Mouse (Mus musculus) induced T-regulatory cell, adult 2 months (primary cell): ENCODE data around the gene Pofut2.

Source experiments
- DNase-seq: peaks from one replicate; pipeline ENCODE4 v3.0.0-alpha.2; 2012; ENCODE audit warnings: low read depth

The Pofut2 gene

DNA sequence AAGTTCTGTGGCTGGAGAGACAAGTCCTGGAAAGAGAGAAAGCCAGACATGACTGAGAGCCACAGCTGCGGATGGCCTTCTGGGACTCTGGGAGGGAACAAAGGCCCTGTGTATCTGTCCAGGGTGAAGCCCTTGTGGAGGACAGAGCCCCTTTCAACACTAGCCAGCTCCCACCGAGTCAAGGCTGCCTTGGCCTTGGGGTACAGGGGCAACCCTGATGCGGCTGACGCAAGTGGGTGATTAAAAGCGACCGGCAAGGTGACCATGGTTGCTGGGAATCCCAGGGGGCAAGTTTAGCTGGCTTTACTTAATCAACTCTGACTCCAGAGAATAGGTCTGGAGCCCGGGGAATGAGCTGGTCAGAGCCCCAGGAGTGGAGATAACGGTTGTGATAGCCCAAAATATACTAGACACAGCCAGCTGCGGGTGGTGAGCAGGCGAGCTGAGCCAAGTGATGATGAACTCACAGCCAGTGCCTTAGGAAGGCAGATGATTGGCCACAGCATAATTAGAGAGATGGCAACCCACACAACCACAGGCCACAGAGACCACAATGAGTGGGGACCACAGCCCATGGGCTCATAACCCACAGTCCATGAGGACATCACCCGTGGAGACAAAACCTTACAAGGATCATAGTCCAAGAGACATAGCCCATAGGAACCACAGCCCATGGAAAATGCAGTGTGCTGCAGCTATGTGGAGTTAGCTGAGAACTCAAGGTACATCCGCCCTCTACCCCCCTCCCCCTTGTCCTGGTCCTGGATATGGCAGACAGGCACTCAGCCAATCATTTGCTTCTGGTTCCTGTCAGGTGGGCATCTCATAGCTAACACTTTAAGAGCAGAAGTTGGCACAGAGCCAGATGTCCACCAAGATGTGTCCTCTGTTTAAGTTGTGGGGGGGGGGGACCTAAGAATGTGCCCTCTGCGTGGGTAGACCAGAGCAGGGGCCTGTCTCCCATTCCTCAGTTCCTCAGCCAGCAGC is 29.1 kb upstream of the Pofut2 start:
- no peak for DNase-seq

GRCm38 (mm10) chr10:77231861-77232755 is 26.9 kb upstream of the Pofut2 start:
- no peak for DNase-seq

GRCm38 (mm10) chr10:77233230-77233629 is 25.8 kb upstream of the Pofut2 start:
- DNase-seq, result no peak

DNA sequence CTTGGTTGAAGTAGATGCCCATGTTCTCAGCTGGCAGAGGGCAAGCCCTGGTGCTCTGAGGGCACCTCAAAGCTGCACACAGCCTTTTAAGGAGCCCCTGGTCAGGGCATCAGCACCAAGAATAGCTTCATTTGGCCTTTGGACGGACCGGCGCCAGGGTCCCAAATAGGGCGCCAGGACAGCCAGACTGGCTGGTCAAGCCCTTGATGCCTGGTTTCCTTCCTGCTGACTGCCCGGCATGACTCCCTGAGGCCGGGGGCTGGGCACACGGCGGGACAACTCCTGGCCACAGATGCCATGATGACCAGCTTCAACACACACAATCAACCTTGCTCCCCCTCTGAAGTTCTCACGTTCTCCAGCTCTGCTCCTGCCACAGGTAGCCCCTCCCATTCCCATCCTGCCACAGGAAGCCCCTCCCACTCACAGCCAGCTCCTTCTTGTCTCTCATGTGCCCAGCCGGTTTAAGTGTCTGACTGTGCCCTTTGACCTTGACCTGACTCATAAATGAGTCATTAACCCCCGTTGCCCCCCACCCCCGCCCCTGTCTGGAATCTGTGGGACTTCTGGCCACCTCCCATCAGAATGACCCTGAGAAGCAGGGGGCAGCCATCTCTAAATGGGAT is 23.9 kb upstream of the Pofut2 start:
- no peak for DNase-seq

- no peak for DNase-seq
Measured at GRCm38 (mm10) chr10:77237795-77238580, 21.0 kb upstream of the Pofut2 start.

GRCm38 (mm10) chr10:77240764-77241163 is 18.3 kb upstream of the Pofut2 start:
- no peak for DNase-seq

- DNase-seq, result no peak
Measured at GRCm38 (mm10) chr10:77242396-77242795, 16.6 kb upstream of the Pofut2 start.

- DNase-seq, result no peak
Measured at GRCm38 (mm10) chr10:77242871-77243270, 16.1 kb upstream of the Pofut2 start.

DNA sequence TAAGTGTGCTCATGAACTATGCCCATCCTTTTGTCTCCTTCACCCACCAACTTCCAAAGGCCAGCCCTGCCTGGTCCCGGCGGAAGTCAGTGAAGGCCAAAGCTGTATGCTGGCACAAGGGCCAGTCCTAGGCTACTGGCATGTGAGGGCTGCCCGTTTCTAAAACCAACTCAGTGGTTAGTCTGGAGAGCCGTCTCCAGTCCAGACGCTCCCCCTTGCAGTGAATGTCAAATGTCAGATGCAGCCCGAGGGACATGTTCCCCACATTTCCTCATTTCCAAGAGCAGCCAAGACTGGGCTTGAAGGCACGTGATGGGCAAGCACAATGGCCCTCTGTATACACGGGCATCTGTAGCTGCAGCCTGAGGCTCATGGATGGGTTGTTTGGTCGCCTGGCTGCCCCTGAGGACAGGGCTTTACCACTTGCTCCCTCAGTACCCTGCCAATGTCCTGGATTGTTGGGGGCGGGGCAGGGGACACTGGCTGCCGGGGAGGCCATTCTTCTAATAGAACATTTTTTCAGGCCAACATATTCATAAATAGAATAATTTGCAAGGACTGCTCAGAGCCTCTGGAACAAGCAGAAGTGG is 15.4 kb upstream of the Pofut2 start:
- DNase-seq, result no peak

GRCm38 (mm10) chr10:77244777-77245176 is 14.2 kb upstream of the Pofut2 start:
- DNase-seq, result no peak

DNA sequence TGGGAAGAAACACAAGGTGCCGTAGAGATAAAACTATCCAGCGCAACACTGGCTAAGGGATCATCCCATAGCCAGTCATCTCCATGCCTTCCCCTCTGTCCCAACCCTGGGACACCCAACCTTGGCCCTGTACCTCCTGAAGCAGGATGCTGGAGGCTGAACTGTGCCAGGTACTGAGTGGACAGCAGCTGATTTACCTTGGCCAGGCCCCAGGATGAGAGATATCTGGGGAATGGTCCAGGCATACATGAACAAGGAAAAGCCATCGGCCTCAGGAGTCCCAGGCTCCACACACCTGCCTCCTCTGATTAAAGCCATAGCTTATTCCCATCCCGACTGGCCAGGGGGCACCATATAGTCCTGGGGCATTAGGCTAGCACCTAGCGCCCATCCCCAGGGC is 12.0 kb upstream of the Pofut2 start:
- no peak for DNase-seq

DNA sequence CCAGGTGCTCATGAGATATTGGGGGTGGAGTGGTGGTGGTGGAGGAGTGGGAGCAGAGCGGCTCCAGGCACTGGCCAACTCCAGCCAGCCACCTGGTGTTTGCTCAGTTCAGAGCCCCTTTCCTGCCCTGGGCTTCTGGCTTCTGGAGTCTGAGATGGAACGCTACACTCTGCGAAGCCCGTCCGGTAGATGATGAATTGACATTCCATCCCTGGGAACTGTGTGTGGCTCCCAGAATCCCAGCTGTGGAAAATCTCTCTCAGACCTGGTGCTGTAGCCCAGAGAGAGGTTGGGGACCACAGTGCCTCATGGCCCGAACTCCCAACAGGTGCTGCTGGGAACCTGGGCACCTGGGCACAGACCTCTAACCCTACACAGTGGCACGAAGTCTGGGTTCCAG is 11.3 kb upstream of the Pofut2 start:
- DNase-seq, result no peak

DNA sequence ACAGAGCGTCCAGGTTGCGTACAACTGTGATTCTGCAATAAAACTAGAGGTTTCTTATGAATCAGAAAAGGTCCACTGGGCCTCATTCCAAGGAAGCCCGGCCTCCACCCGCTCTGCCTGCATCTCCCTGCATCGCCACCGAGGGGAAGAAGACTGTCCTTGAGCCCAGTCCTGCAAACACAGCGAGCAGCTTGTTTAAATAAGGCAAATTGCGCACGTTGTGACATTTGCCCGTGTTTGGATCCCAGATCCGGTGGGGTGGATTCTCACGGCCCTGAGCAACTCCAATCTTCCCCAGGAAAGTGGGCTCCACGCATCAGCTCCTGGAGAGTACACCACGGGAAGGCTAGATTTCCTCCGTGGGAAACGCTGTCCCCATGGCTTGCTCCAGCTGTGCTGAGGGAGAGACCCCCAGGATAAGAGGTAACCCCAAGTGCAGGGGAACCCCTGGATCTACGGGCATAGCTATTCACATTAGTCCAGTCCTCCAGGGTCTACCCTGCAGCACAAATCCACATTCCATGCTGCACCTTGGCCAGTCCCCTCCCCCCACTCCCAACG is 7.7 kb upstream of the Pofut2 start:
- no peak for DNase-seq

GRCm38 (mm10) chr10:77251784-77252539 is 7.1 kb upstream of the Pofut2 start:
- DNase-seq, result no peak

DNA sequence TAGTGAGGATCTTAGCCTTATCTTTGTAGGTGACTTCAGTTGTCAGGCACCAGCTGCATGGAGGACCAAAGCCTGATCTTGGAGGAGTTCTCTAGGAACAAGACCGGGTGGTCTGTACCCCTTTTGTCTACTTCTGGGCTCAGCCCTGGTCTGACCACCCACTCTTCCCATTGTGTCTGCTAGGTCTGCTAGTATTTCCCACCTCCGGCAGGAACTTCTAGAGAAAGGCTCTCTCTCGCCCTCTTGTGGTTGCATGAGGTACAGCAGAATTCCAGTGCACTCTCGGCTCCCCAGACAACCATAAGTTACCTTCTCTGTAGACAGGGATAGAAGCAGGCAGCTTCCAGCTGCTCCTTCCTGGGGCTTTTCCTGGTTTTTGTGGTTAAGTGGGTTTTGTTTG is 6.2 kb upstream of the Pofut2 start:
- DNase-seq, result peak; percentile 85

DNA sequence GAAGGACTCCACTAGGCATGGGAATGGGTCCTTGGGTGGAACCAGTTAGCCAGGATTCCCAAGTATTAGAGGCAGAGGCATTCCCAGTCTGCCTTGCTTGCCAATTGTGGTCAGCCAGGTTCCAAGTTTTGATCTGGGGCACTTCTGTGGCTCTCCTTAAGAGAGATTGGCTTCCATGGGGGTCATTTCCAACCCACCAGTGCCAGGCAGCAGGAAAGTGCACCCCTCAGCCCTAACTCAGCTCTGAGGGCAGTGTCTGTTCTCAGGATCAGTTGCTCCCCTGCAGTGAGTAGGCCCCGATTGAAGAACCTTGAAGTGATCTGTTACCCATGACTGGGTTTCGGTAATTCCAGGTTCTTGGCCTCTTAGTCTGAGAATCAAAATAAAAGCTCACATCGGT is 3.8 kb upstream of the Pofut2 start:
- no peak for DNase-seq

GRCm38 (mm10) chr10:77255676-77256075 is 3.3 kb upstream of the Pofut2 start:
- no peak for DNase-seq

- no peak for DNase-seq
Measured at GRCm38 (mm10) chr10:77258041-77258590, 902 bp upstream of the Pofut2 start.

DNA sequence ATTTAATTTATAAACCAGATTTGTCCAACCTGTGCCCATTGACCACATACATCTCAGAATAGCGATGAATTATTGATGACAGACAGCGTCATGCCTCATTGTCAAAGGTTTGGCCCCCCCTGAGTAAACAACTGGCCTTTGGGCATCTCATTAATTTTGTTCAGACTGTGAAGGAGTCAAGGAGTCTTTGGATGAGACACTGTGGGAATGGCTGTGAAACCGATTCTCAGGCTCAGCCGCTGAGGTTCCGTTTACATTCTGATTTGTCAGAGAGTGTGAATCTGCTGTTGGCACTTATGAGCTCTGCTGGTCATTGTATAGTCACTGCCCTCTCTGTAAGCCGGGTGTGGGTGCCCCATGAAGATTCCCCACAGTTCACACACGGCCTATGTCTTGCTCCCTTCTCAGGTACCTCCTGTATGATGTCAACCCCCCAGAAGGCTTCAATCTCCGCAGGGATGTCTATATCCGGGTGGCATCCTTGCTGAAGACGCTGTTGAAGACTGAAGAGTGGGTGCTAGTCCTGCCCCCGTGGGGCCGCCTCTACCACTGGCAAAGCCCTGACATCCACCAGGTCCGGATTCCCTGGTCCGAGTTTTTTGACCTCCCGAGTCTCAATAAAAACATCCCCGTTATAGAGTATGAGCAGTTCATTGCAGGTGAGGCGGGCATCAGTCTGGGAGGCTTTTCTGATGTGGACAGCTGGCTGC is 1.3 kb downstream of the Pofut2 start:
- no peak for DNase-seq
